8 mouse cellular contexts compared by ENCODE assay signal in genomic region chr4:149789421-149790194, GRCm38 (mm10). TPM values are rescaled to one million over a fixed set of nuclear protein-coding genes. Genes with fewer than 3 reads are reported as not detected.
A peak's percentile ranks its signal among the peaks of the same experiment; 100 is the strongest.
DNase-seq lines count a peak whose midpoint lies in the region; ATAC-seq and TF ChIP-seq lines count a peak whose summit lies in the region.
"Had no signal": no experiment of that assay in that cellular context is flagged by ENCODE, and none has a peak within 500 bp of the region (broad histone marks: within the 10 kb centered on the region; RNA-seq: fewer than 3 reads in every experiment).

No protein-coding gene starts in this region.

- peak overlapping the region; percentile 31 for H3K27ac ChIP-seq in kidney, postnatal 0 days
- no peak overlapping the region for H3K27ac ChIP-seq in midbrain, embryonic 14.5 days (replicated peaks; ENCODE audit: low read depth, low read length)

- peaks cover 55% of the 10 kb centered on the region for H3K4me1 ChIP-seq in megakaryocyte, embryonic 14.5 days
- H3K4me1 ChIP-seq in kidney, postnatal 0 days (replicated peaks; ENCODE audit: insufficient read depth, low read length): peaks cover 7% of the 10 kb centered on the region; the same call in 1 of the 2 replicates
- H3K4me1 ChIP-seq in midbrain, embryonic 14.5 days (ENCODE audit: control insufficient read depth, insufficient read depth, low read length): peaks cover 11% of the 10 kb centered on the region; the same call in 1 of the 2 replicates

- peak overlapping the region; percentile 64 for H3K4me3 ChIP-seq in megakaryocyte, embryonic 14.5 days (replicated peaks)
- H3K4me3 ChIP-seq in kidney, postnatal 0 days (replicated peaks; ENCODE audit: low read depth, low read length): no peak overlapping the region
- no peak overlapping the region for H3K4me3 ChIP-seq in midbrain, embryonic 14.5 days (replicated peaks; ENCODE audit: low read depth, low read length)

- no peak for TF ChIP-seq CTCF in kidney, postnatal 0 days (IDR thresholded peaks at IDR 0.05; ENCODE audit: low read depth)

- no peak overlapping the region for H3K4me2 ChIP-seq in kidney, postnatal 0 days (ENCODE audit: low read length)
- H3K4me2 ChIP-seq in midbrain, embryonic 14.5 days (ENCODE audit: low read length): no peak overlapping the region

- no peak overlapping the region for H3K9ac ChIP-seq in kidney, postnatal 0 days (ENCODE audit: low read depth, low read length)
- H3K9ac ChIP-seq in midbrain, embryonic 14.5 days (replicated peaks; ENCODE audit: low read length): no peak overlapping the region

- peaks cover 3% of the 10 kb centered on the region for H3K36me3 ChIP-seq in megakaryocyte, embryonic 14.5 days (replicated peaks; ENCODE audit: low read length)
- H3K36me3 ChIP-seq in kidney, postnatal 0 days (ENCODE audit: insufficient read depth, low read length): no peaks in the 10 kb centered on the region
- no peaks in the 10 kb centered on the region for H3K36me3 ChIP-seq in midbrain, embryonic 14.5 days (ENCODE audit: control insufficient read depth, insufficient read depth, low read length)

- WGBS in kidney, postnatal 0 days: 71% methylated on average over 13 of the region's 13 CpGs
- 51% methylated on average over 13 of the region's 13 CpGs for WGBS in midbrain, embryonic 14.5 days

- H3K27me3 ChIP-seq in megakaryocyte, embryonic 14.5 days (replicated peaks): peaks cover 18% of the 10 kb centered on the region
- no peaks in the 10 kb centered on the region for H3K27me3 ChIP-seq in kidney, postnatal 0 days (ENCODE audit: insufficient read depth, low read length)
- H3K27me3 ChIP-seq in midbrain, embryonic 14.5 days (ENCODE audit: control insufficient read depth, insufficient read depth, low read length): no peaks in the 10 kb centered on the region

- no peak for DNase-seq in kidney, postnatal 0 days (ENCODE audit: low spot score)
- DNase-seq in skeletal muscle tissue, adult 2 months (ENCODE audit: low read depth, low spot score): peak; percentile 78
- DNase-seq in cerebellum, adult 8-10 months: no peak
- DNase-seq in midbrain, embryonic 14.5 days: no peak
- DNase-seq: layer of hippocampus, postnatal 36 days had no signal

- H3K9me3 ChIP-seq in megakaryocyte, embryonic 14.5 days: peaks cover 28% of the 10 kb centered on the region
- no peaks in the 10 kb centered on the region for H3K9me3 ChIP-seq in kidney, postnatal 0 days (replicated peaks; ENCODE audit: low read length)
- H3K9me3 ChIP-seq in midbrain, embryonic 14.5 days (ENCODE audit: control insufficient read depth, low read length): no peaks in the 10 kb centered on the region

- ATAC-seq in megakaryocyte, adult 5-6 weeks (ENCODE audit: poor library complexity, severe bottlenecking): no peak
- peak; percentile 47 for ATAC-seq in common myeloid progenitor, adult 5-6 weeks (replicated peaks; ENCODE audit: low read depth, poor library complexity, severe bottlenecking)
- peak; percentile 29; the same call in 1 of the 2 replicates for ATAC-seq in kidney, postnatal 0 days (replicated peaks; ENCODE audit: low FRiP score, low read depth)
- no peak for ATAC-seq in midbrain, embryonic 14.5 days (ENCODE audit: low FRiP score, low TSS enrichment)

RNA-seq across cellular contexts. Expression of gene Slc25a33, which starts 15.5 kb away (rescaled TPM):
- 3.9 and 8.0 TPM in 2 replicates for polyA plus RNA-seq in megakaryocyte, embryonic 14.5 days (2012; ENCODE audit: insufficient read depth, low replicate concordance)
- total RNA-seq in megakaryocyte, adult 5-6 weeks (2015): 1.7 and 2.3 TPM in 2 replicates
- total RNA-seq in megakaryocyte, adult 5-6 weeks (2017): 1.1 and 1.7 TPM in 2 replicates
- total RNA-seq in common myeloid progenitor, adult 5-6 weeks (2017): 5.0 and 6.7 TPM in 2 replicates
- 15.1 and 15.2 TPM in 2 replicates for polyA plus RNA-seq in kidney, postnatal 0 days (2015; fragmentation: Nextera tagmentation; extraction: Ambion mirVana)
- 29.1 and 31.2 TPM in 2 replicates for polyA plus RNA-seq in midbrain, embryonic 14.5 days (2014; fragmentation: Nextera tagmentation; extraction: Ambion mirVana)

RNA-seq across cellular contexts. Expression of gene Tmem201, which starts 51.8 kb away (rescaled TPM):
- 21.7 and 25.3 TPM in 2 replicates for polyA plus RNA-seq in megakaryocyte, embryonic 14.5 days (2012; ENCODE audit: insufficient read depth, low replicate concordance)
- 1.2 and 2.9 TPM in 2 replicates for total RNA-seq in megakaryocyte, adult 5-6 weeks (2015)
- 1.5 and 1.9 TPM in 2 replicates for total RNA-seq in megakaryocyte, adult 5-6 weeks (2017)
- 9.0 and 15.5 TPM in 2 replicates for total RNA-seq in common myeloid progenitor, adult 5-6 weeks (2017)
- polyA plus RNA-seq in kidney, postnatal 0 days (2015; fragmentation: Nextera tagmentation; extraction: Ambion mirVana): 22.3 and 23.5 TPM in 2 replicates
- 30.8 and 36.2 TPM in 2 replicates for polyA plus RNA-seq in midbrain, embryonic 14.5 days (2014; fragmentation: Nextera tagmentation; extraction: Ambion mirVana)

Comparison
In these comparisons a context has a peak if more than half of its experiments do, and no peak if none do; other contexts are left out.
1. ATAC-seq: peak in common myeloid progenitor, adult 5-6 weeks (single experiment) and kidney, postnatal 0 days (single experiment); none in megakaryocyte, adult 5-6 weeks (single experiment) and midbrain, embryonic 14.5 days (single experiment).